Mouse (Mus musculus) megakaryocyte, embryonic 14.5 days (primary cell): ENCODE measurements around the gene Slc7a10.

ENCODE experiments used
- FLI1 ChIP-seq: IDR thresholded peaks from 2 replicates; pipeline ENCODE4 v1.6.1; 2012; ENCODE audit warnings: low read length, inconsistent platforms, mixed read lengths
- GATA1 ChIP-seq: IDR thresholded peaks from 3 replicates; pipeline ENCODE4 v1.6.1; 2012; ENCODE audit warnings: mixed read lengths, low read length, inconsistent platforms, borderline replicate concordance

DNA sequence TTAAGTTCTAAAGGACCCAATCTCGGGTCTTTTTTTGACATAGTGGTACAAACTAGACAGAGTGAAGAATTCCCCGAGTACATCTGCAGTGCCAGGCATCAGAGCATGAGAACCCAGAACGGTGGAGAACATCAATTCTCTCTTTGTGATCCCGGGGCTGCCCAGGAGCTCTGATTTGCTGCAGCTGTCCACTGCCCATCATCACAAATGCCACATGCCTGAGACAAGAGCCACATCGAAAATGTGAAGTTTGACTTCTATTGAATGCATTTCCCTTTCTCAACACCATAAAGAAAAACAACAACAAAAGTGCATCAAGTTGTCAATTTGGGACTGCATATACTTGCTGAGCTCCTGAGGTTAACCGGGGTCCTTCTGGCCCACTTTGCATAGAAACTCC is 23.7 kb upstream of the Slc7a10 start:
- TF ChIP-seq GATA1 (no peak), FLI1 (no peak)
